ENCODE assay signal across 22 mouse cellular contexts in genomic region chr12:105582486-105582885, GRCm38 (mm10). TPM values are rescaled to one million over a fixed set of nuclear protein-coding genes. Genes with fewer than 3 reads are reported as not detected.
"Had no signal": no experiment of that assay in that cellular context is flagged by ENCODE, and none has a peak within 500 bp of the region (broad histone marks: within the 10 kb centered on the region; RNA-seq: fewer than 3 reads in every experiment).

No protein-coding gene starts in this region.

- H3K36me3 ChIP-seq: lung, embryonic 15.5 days; midbrain, embryonic 10.5 days; midbrain, embryonic 13.5 days; neural tube, embryonic 13.5 days had no signal

- H3K9ac ChIP-seq: liver, embryonic 14.5 days; liver, postnatal 0 days; lung, embryonic 15.5 days; midbrain, embryonic 13.5 days; neural tube, embryonic 13.5 days had no signal

- H3K4me3 ChIP-seq: layer of hippocampus, adult 2 months; lung, embryonic 15.5 days; megakaryocyte, embryonic 14.5 days; midbrain, embryonic 10.5 days; midbrain, embryonic 13.5 days; myocyte; neural tube, embryonic 13.5 days had no signal

- DNase-seq: kidney, adult 11 months; kidney, postnatal 25 days; layer of hippocampus, adult 9-11 months; liver, postnatal 0 days; lung, postnatal 36 days; retina, postnatal 1 day; right cerebral cortex, postnatal 25 days; spleen, adult 18-20 months; thymus, postnatal 25 days had no signal

- H3K27me3 ChIP-seq: lung, embryonic 15.5 days; midbrain, embryonic 13.5 days; neural tube, embryonic 13.5 days had no signal

- H3K27ac ChIP-seq: kidney, postnatal 0 days; layer of hippocampus, adult 2 months; liver, embryonic 14.5 days; lung, embryonic 15.5 days; midbrain, embryonic 10.5 days; midbrain, embryonic 13.5 days; neural tube, embryonic 13.5 days had no signal

- ATAC-seq: liver, postnatal 0 days; midbrain, embryonic 13.5 days; midbrain, embryonic 16.5 days had no signal

- H3K4me2 ChIP-seq: liver, embryonic 11.5 days; lung, embryonic 15.5 days; midbrain, embryonic 13.5 days; neural tube, embryonic 13.5 days had no signal

- H3K9me3 ChIP-seq: lung, embryonic 15.5 days; midbrain, embryonic 10.5 days; midbrain, embryonic 13.5 days; neural tube, embryonic 13.5 days had no signal

RNA-seq across cellular contexts. Expression of gene Bdkrb2, which starts 19.5 kb away (rescaled TPM):
- polyA plus RNA-seq: liver, embryonic 11.5 days; liver, embryonic 14.5 days had no signal

RNA-seq across cellular contexts. Expression of gene Bdkrb1, which starts 20.4 kb away (rescaled TPM):
- polyA plus RNA-seq: kidney, embryonic 14.5 days; limb, embryonic 11.5 days; liver, embryonic 14.5 days; liver, postnatal 0 days; midbrain, embryonic 10.5 days; neural tube, embryonic 13.5 days had no signal
